Mouse (Mus musculus) neural tube, embryonic 14.5 days (tissue): ENCODE data around the gene Ndel1. TPM values are rescaled to one million over a fixed set of nuclear protein-coding genes. Genes with fewer than 3 reads are reported as not detected.

ENCODE experiments used
- ATAC-seq: fragments of 200-750 bp; cut with Nextera tagmentation; 2 replicates; pipeline ENCODE4 v1.8.0; 2017; ENCODE audit warnings: low read depth, mild to moderate bottlenecking, moderate TSS enrichment, moderate library complexity
- H3K27ac ChIP-seq: fragments of 300-500 bp; sonication (generic); 2 replicates; pipeline ENCODE4 v1.5.1; 2014; ENCODE audit warnings: low read depth, mild to moderate bottlenecking, control low read depth, low read length, moderate library complexity, mixed read lengths
- H3K27me3 ChIP-seq: fragments of 300-500 bp; sonication (generic); 2 replicates; pipeline ENCODE4 v1.6.1; 2014; ENCODE audit warnings: low read length; ENCODE audit not compliant: control insufficient read depth, insufficient read depth
- H3K36me3 ChIP-seq: fragments of 300-500 bp; sonication (generic); 2 replicates; pipeline ENCODE4 v1.6.1; 2014; ENCODE audit warnings: low read length, mixed read lengths; ENCODE audit not compliant: control insufficient read depth, insufficient read depth
- H3K4me1 ChIP-seq: fragments of 300-500 bp; sonication (generic); 2 replicates; pipeline ENCODE4 v1.6.1; 2014; ENCODE audit warnings: low read length; ENCODE audit not compliant: control insufficient read depth, insufficient read depth
- H3K4me2 ChIP-seq: fragments of 300-500 bp; sonication (generic); 2 replicates; pipeline ENCODE4 v1.6.1; 2014; ENCODE audit warnings: mild to moderate bottlenecking, low read depth, low read length, control low read depth
- H3K4me3 ChIP-seq: fragments of 300-500 bp; sonication (generic); 2 replicates; pipeline ENCODE4 v1.5.1; 2014; ENCODE audit warnings: low read depth, low read length, control low read depth, mixed read lengths
- H3K9ac ChIP-seq: fragments of 300-500 bp; sonication (generic); replicated peaks from 2 replicates; pipeline ENCODE4 v1.6.1; 2014; ENCODE audit warnings: low read depth, mild to moderate bottlenecking, control low read depth, low read length, mixed read lengths
- H3K9me3 ChIP-seq: fragments of 300-500 bp; sonication (generic); 2 replicates; pipeline ENCODE4 v1.6.1; 2016; ENCODE audit warnings: low read length; ENCODE audit not compliant: control insufficient read depth
- WGBS: fragments of 180-500 bp; shearing (Covaris S2); extraction: QIAGEN DNeasy Blood & Tissue Kit; methylation state at CpG from one replicate; pipeline ENCODE4 v1.1.7; 2014; 5-methylcytosine and 5-hydroxymethylcytosine counted together
- polyA plus RNA-seq: library from polyadenylated mRNA; unstranded; fragments of >200 nt; fragmentation: Nextera tagmentation; extraction: Ambion mirVana; gene quantifications from 2 replicates; pipeline ENCODE4 v1.2.1, GENCODE M21; 2014

Ndel1 gene
- polyA plus RNA-seq, 1 experiment from 2014 or later: 96.3 TPM

GRCm38 (mm10) chr11:68888253-68888652, 16.6 kb upstream of the Ndel1 start, which contains the start of gene Rnf222:
Gene Rnf222 (plus strand): TSS chr11:68888553.
- no peak for ATAC-seq
- 31% methylated on average over 6 of the region's 6 CpGs for WGBS
- H3K27me3 ChIP-seq: no peaks in the 10 kb centered on the region

GRCm38 (mm10) chr11:68886091-68886490, 14.4 kb upstream of the Ndel1 start:
- no peak for ATAC-seq
- WGBS: 86% methylated on average over 5 of the region's 5 CpGs
- Histone ChIP-seq H3K4me1 (no peaks in the 10 kb centered on the region), H3K4me3 (no peak overlapping the region), H3K27me3 (no peaks in the 10 kb centered on the region), H3K27ac (no peak overlapping the region), H3K4me2 (no peak overlapping the region), H3K36me3 (no peaks in the 10 kb centered on the region), H3K9ac (no peak overlapping the region), H3K9me3 (no peaks in the 10 kb centered on the region)

More at GRCm38 (mm10) chr11:68888253-68888652, 16.6 kb upstream of the Ndel1 start, which contains the start of gene Rnf222:
- Histone ChIP-seq H3K9me3 (no peaks in the 10 kb centered on the region), H3K27ac (no peak within 1 kb of the TSS), H3K4me1 (no peaks in the 10 kb centered on the region), H3K4me3 (no peak within 1 kb of the TSS), H3K36me3 (no peaks in the 10 kb centered on the region), H3K4me2 (no peak within 1 kb of the TSS), H3K9ac (no peak within 1 kb of the TSS)

GRCm38 (mm10) chr11:68884368-68884767, 12.7 kb upstream of the Ndel1 start:
- H3K9ac ChIP-seq: no peak overlapping the region
- no peaks in the 10 kb centered on the region for H3K9me3 ChIP-seq
- H3K27me3 ChIP-seq: no peaks in the 10 kb centered on the region
- no peak overlapping the region for H3K4me2 ChIP-seq
- WGBS: 80% methylated on average over 5 of the region's 5 CpGs
- H3K27ac ChIP-seq: no peak overlapping the region
- no peak overlapping the region for H3K4me3 ChIP-seq
- no peak for ATAC-seq
- no peaks in the 10 kb centered on the region for H3K36me3 ChIP-seq
- H3K4me1 ChIP-seq: no peaks in the 10 kb centered on the region

GRCm38 (mm10) chr11:68883843-68884242, 12.2 kb upstream of the Ndel1 start:
- no peak overlapping the region for H3K27ac ChIP-seq
- no peaks in the 10 kb centered on the region for H3K4me1 ChIP-seq
- H3K4me2 ChIP-seq: no peak overlapping the region
- no peaks in the 10 kb centered on the region for H3K27me3 ChIP-seq
- no peaks in the 10 kb centered on the region for H3K36me3 ChIP-seq
- WGBS: 91% methylated on average over 2 of the region's 2 CpGs
- ATAC-seq: no peak
- no peaks in the 10 kb centered on the region for H3K9me3 ChIP-seq
- H3K9ac ChIP-seq: no peak overlapping the region
- H3K4me3 ChIP-seq: no peak overlapping the region

- WGBS: 28% methylated on average over 14 of the region's 14 CpGs
- Histone ChIP-seq H3K9ac (no peak overlapping the region), H3K9me3 (no peaks in the 10 kb centered on the region), H3K27ac (no peak overlapping the region), H3K4me3 (no peak overlapping the region), H3K4me1 (no peaks in the 10 kb centered on the region), H3K4me2 (no peak overlapping the region), H3K36me3 (no peaks in the 10 kb centered on the region), H3K27me3 (no peaks in the 10 kb centered on the region)
- no peak for ATAC-seq
These were observed 10.4 kb upstream of the Ndel1 start for GRCm38 (mm10) chr11:68882107-68882506.

- WGBS: 93% methylated on average over 5 of the region's 5 CpGs
- Histone ChIP-seq H3K27ac (no peak overlapping the region), H3K36me3 (no peaks in the 10 kb centered on the region), H3K4me1 (no peaks in the 10 kb centered on the region), H3K9me3 (no peaks in the 10 kb centered on the region), H3K9ac (no peak overlapping the region), H3K4me3 (no peak overlapping the region), H3K4me2 (no peak overlapping the region), H3K27me3 (no peaks in the 10 kb centered on the region)
- no peak for ATAC-seq
These were observed 7.2 kb upstream of the Ndel1 start for GRCm38 (mm10) chr11:68878811-68879210.

- Histone ChIP-seq H3K9ac (no peak overlapping the region), H3K4me3 (no peak overlapping the region), H3K27ac (no peak overlapping the region), H3K9me3 (no peaks in the 10 kb centered on the region), H3K36me3 (no peaks in the 10 kb centered on the region), H3K27me3 (no peaks in the 10 kb centered on the region), H3K4me2 (no peak overlapping the region), H3K4me1 (no peaks in the 10 kb centered on the region)
- no peak for ATAC-seq
- 0% methylated on average over 2 of the region's 2 CpGs for WGBS
These were observed 3.2 kb upstream of the Ndel1 start for GRCm38 (mm10) chr11:68874841-68875240.

- no peak overlapping the region for H3K27ac ChIP-seq
- H3K4me1 ChIP-seq: no peaks in the 10 kb centered on the region
- no peak overlapping the region for H3K9ac ChIP-seq
- no peaks in the 10 kb centered on the region for H3K27me3 ChIP-seq
- no peaks in the 10 kb centered on the region for H3K9me3 ChIP-seq
- H3K36me3 ChIP-seq: no peaks in the 10 kb centered on the region
- 89% methylated on average over 9 of the region's 9 CpGs for WGBS
- ATAC-seq: no peak
- no peak overlapping the region for H3K4me3 ChIP-seq
- no peak overlapping the region for H3K4me2 ChIP-seq
These were observed 381 bp downstream of the Ndel1 start for GRCm38 (mm10) chr11:68871277-68871676.

- H3K27me3 ChIP-seq: no peaks in the 10 kb centered on the region
- ATAC-seq: no peak
- H3K4me2 ChIP-seq: no peak overlapping the region
- no peak overlapping the region for H3K9ac ChIP-seq
- H3K4me1 ChIP-seq: no peaks in the 10 kb centered on the region
- H3K4me3 ChIP-seq: no peak overlapping the region
- 60% methylated on average over 9 of the region's 9 CpGs for WGBS
- H3K9me3 ChIP-seq: no peaks in the 10 kb centered on the region
- H3K27ac ChIP-seq: no peak overlapping the region
- H3K36me3 ChIP-seq: no peaks in the 10 kb centered on the region
These were observed 7.0 kb downstream of the Ndel1 start for GRCm38 (mm10) chr11:68864544-68865189.
